Mouse (Mus musculus): Measurements from ENCODE around the gene Dnah9.

GRCm38 (mm10) chr11:65807601-65808000 lies 360.8 kb downstream of the Dnah9 start:
- TF ChIP-seq CTCF (IDR thresholded peaks at IDR 0.05; ENCODE audit: low read depth) (peak; percentile 8; the same call in 1 of the 2 replicates), EP300 (optimal IDR thresholded peaks at IDR 0.05) (no peak)
